Mouse (Mus musculus) brown adipose tissue, adult 24 weeks (tissue): ENCODE results near the gene 1110008L16Rik. TPM values are rescaled to one million over a fixed set of nuclear protein-coding genes. Genes with fewer than 3 reads are reported as not detected.
"Not testable (repeated sequence)": the region's sequence is repeated elsewhere in the genome, so short reads cannot be mapped to it uniquely, and the experiment has no call there.

Experiments used
- H3K27ac ChIP-seq: fragments of 200-500 bp; replicated peaks from 2 replicates; pipeline ENCODE4 v1.5.1; 2012; ENCODE audit warnings: low read depth, mild to moderate bottlenecking, low read length
- H3K4me1 ChIP-seq: fragments of 200-500 bp; 2 replicates; pipeline ENCODE4 v1.6.1; 2012; ENCODE audit warnings: low read length, mixed read lengths; ENCODE audit not compliant: control insufficient read depth, insufficient read depth, insufficient read length
- H3K4me3 ChIP-seq: fragments of 200-500 bp; 2 replicates; pipeline ENCODE4 v1.5.1; 2012; ENCODE audit warnings: low read depth, mild to moderate bottlenecking, low read length, moderate library complexity; ENCODE audit not compliant: insufficient read depth
- polyA plus RNA-seq: library from polyadenylated mRNA; stranded (reverse); fragments of >200 nt; gene quantifications from 2 replicates; pipeline ENCODE4 v1.2.4, GENCODE M21; 2012; ENCODE audit not compliant: missing spikeins, insufficient read depth, insufficient read length

Gene 1110008L16Rik
- 11.8 and 16.0 TPM in 2 replicates for polyA plus RNA-seq

DNA sequence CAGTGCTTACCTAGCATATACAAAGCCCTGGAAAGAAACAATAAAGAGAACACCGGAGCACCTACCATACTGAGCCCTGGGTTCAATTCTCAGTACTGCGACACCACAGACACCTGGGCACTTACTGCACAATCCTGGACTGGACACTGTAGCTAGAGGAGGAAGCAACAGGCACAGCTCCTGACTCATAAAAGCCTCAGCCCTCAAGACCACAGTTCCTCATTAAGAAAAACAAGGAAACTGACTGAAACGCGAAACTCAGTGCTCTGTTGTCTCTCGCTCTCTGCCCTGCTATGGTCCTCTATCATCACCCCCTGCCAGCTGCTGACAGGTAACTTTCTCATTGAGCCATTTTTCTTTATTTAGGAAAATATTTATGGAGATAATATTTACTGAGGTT is at the start of gene 1110008L16Rik:
1110008L16Rik (plus strand) TSS at position 242 of the 400 bp plus-strand sequence.
- peaks cover 8% of the 10 kb centered on the region; the same call in 1 of the 2 replicates for H3K4me1 ChIP-seq
- no peak within 1 kb of the TSS for H3K27ac ChIP-seq
- H3K4me3 ChIP-seq: no peak within 1 kb of the TSS

DNA sequence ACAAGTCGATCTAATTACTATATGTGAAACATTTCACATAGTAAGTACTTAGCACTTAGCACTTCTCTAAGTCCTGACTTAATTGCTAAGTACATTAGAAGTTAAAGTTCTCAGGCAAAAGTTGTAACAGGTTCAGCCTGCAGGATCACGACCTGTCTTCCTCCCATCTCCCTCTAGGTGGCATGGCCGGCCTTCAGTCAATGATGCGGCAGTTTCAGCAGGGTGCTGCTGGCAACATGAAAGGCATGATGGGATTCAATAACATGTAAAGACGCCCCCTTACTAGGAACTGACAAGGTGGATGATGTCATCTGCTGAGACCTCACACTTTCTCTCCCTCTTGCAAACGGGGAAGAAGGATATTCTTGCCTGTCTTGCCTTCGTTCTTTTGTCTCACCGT is 37.4 kb upstream of the 1110008L16Rik start:
- not testable (repeated sequence) for H3K4me3 ChIP-seq, H3K27ac ChIP-seq, H3K4me1 ChIP-seq

DNA sequence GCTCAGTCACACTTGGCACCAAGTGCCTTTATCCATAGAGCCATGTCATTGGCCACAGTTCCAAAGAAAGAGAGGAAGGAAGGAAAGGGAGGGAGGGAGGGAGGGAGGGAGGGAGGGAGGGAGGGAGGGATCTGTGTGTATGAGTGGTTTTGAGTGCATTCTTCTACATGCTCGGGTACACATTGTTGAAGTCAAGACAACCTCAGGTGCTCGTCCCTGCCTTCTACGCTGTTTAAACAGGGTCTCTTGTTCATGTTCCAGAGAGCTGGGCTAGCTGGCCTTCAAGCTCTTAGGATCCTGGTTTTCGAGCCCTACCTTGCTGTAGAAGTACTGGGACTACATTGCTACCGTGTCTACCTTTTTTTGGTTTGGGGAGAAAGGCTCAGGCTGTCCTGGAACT is 36.0 kb upstream of the 1110008L16Rik start:
- H3K4me3 ChIP-seq, H3K4me1 ChIP-seq, H3K27ac ChIP-seq: not testable (repeated sequence)

DNA sequence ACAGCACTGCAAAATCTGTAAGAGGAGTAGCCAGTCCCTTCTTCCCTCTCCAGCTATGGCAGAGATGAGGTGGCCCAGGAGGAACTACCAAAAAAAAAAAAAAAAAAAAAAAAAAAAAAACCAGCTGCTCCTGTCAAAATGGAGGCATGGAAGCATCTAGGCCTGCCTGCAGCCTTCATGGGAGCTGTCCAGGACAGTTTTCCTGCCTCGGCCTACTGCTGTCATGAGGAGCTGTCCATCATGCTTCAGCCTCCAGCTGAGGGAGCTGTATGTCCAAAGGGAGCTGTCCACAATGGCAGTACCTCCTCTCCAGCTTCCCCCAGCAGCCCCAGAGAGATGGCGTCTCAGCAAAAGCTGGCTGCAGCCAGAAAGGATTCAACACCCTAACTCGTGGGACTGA is 27.1 kb upstream of the 1110008L16Rik start:
- Histone ChIP-seq H3K4me3 (no peak overlapping the region), H3K4me1 (no peaks in the 10 kb centered on the region), H3K27ac (no peak overlapping the region)

GRCm38 (mm10) chr12:55277583-55277982 is 21.8 kb upstream of the 1110008L16Rik start:
- not testable (repeated sequence) for H3K4me1 ChIP-seq, H3K27ac ChIP-seq, H3K4me3 ChIP-seq

DNA sequence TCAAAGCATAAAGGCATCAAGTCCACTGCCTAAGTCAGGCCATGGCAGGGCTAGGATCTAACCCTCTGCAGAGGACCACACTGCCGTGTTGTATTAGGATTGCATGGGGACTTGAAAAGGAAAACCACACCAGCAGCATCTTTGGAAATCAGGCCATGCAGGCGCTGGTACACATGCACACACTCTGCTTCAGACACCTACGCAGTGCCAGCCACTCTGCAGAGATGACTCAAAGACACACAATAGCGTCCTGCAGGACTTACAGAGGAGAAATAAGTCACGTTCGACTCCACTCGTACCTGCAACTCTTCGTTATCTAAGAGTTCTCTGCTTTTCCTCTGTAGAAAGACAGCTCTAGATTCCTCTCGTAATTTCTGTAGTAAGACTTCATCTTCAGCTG is 1.3 kb upstream of the 1110008L16Rik start:
- H3K4me3 ChIP-seq: no peak overlapping the region
- H3K4me1 ChIP-seq: peaks cover 8% of the 10 kb centered on the region; the same call in 1 of the 2 replicates
- H3K27ac ChIP-seq: no peak overlapping the region

DNA sequence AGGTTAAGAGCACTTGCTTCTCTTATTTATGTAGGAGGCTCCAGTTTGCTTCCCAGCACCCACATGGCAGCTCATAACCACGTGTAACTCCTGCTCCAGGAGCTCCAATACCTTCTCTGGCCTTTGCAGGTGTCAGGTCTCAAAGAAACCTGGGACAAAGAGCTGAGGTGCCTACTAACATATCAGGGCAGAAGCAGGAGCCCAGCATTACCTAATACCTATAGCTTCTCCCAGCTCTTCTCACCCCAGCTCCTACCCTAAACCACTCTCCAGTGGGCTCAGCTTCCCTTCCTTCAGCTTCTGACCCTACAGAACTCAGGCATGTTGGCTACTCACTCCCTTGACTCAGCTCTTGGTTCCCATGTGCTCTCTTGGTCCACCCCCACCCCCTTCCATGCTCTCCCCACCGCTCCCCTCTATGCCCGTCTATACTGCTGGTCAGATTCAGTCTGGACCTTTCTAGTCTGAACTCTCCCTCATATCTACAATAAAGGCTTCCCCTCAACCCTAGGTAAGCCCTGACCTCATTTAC is 1.5 kb downstream of the 1110008L16Rik start:
- peaks cover 8% of the 10 kb centered on the region; the same call in 1 of the 2 replicates for H3K4me1 ChIP-seq
- no peak overlapping the region for H3K4me3 ChIP-seq
- H3K27ac ChIP-seq: no peak overlapping the region

GRCm38 (mm10) chr12:55301472-55302300 is 2.3 kb downstream of the 1110008L16Rik start:
- peak overlapping the region; percentile 87 for H3K4me3 ChIP-seq
- H3K4me1 ChIP-seq: peaks cover 8% of the 10 kb centered on the region; the same call in 1 of the 2 replicates
- peak overlapping the region; percentile 98; the same call in 1 of the 2 replicates for H3K27ac ChIP-seq

DNA sequence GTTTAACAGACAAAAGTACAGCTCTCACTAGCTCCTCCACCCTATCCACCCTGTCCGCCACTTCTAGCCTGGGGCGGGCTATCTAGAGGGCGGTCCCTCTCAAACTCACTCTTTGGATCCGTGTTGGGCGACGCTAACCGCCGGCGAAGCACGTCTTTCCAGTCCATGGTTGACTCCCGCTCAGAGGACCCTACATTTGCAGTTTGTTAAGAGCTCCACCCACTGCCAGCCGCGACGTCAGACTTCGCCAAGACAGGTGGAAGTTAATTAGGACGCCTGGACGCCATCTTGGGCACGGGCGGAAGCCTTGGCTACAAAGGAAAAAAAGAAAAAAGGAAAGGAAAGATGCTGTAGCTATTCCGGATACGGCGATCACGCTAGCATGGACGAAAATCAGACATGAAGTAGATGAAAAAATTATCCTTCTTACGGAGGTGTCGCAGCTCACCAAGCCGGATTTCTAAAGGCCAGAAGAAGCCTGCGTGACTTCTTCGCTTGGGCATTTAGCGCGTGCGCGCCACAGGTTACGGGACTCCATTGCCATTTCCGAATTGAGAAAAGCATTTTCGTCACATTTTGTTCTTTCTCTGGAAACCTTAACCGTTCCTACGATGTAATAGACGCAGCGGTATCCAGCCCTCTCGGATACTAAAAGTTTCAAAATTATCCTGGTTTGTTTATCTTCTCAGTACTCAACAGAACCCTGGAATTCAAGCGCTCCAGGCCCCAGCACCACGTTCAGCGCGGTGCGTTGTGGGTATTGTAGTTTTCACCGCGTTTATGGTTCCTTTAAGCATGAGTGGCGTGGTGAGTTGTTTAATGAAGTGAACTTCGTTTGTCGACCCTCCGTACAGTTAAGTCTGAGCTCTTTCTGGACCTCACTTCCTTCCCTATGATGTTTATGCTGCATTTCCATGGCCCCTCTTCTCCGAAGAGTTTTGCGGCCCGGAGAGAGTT is 3.4 kb downstream of the 1110008L16Rik start, which contains the start of gene Ppp2r3c:
Ppp2r3c (minus strand) TSS at position 514 of the 957 bp plus-strand sequence.
- Histone ChIP-seq H3K27ac (peak within 1 kb of the TSS; percentile 98), H3K4me3 (peak within 1 kb of the TSS; percentile 87), H3K4me1 (peaks cover 8% of the 10 kb centered on the region; the same call in 1 of the 2 replicates)

DNA sequence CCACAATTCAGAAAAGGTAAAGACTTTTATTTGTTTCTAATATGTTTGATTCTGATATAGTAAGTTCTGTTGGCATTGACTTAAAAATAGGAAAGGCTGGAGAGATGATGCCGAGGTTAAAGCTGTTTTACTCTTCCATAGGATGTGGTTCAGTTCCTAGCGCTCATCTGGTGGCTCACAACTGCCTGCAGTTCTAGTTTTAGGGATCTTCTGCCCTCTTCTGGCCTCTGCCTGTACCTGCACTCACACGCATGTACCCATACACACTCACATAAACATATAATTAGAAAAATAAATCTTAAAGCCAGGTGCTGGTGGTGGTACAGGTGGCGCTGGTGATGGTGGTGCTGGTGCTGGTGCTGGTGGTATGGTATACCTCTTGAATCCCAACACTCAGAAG is 7.0 kb downstream of the 1110008L16Rik start:
- Histone ChIP-seq H3K4me3 (no peak overlapping the region), H3K4me1 (peaks cover 4% of the 10 kb centered on the region; the same call in 1 of the 2 replicates), H3K27ac (no peak overlapping the region)

- Histone ChIP-seq H3K4me3 (no peak overlapping the region), H3K27ac (no peak overlapping the region), H3K4me1 (no peaks in the 10 kb centered on the region)
These were observed 8.2 kb downstream of the 1110008L16Rik start for GRCm38 (mm10) chr12:55307566-55307965.

DNA sequence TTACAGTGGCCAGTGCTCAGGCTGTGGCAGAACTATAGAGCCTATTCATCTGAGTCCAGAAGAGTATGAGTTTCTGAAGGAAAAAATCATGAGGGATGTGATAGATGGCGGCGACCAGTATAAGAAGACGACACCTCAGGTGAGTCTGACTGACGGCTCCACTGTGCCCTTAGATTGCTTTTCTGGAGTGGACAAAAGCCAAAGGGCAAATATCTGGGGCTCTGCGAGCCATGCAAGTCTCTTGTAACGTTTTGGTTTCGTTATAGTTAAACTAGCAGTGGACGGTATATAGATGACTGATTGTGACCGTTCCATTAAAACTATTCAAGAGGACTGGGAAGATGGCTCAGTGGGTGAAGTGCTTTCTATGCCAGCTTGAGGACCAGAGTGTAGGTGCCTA is 9.4 kb downstream of the 1110008L16Rik start:
- Histone ChIP-seq H3K4me3 (no peak overlapping the region), H3K4me1 (no peaks in the 10 kb centered on the region)

GRCm38 (mm10) chr12:55309501-55309900 is 10.1 kb downstream of the 1110008L16Rik start:
- H3K27ac ChIP-seq: no peak overlapping the region
- H3K4me1 ChIP-seq: no peaks in the 10 kb centered on the region
- H3K4me3 ChIP-seq: no peak overlapping the region

More for the DNA sequence above, 9.4 kb downstream of the 1110008L16Rik start:
- no peak overlapping the region for H3K27ac ChIP-seq

GRCm38 (mm10) chr12:55311841-55312240 is 12.5 kb downstream of the 1110008L16Rik start:
- Histone ChIP-seq H3K4me3 (no peak overlapping the region), H3K27ac (no peak overlapping the region), H3K4me1 (peaks cover 4% of the 10 kb centered on the region; the same call in 1 of the 2 replicates)

GRCm38 (mm10) chr12:55313901-55314300 is 14.5 kb downstream of the 1110008L16Rik start:
- no peak overlapping the region for H3K27ac ChIP-seq
- no peak overlapping the region for H3K4me3 ChIP-seq
- H3K4me1 ChIP-seq: peaks cover 4% of the 10 kb centered on the region; the same call in 1 of the 2 replicates
